Mouse (Mus musculus) monocyte, adult 2 months (primary cell): ENCODE results near the gene Aoc1.

Source experiments
- DNase-seq, 2 experiments: peaks; one replicate each; pipeline ENCODE4 v3.0.0; 2022; ENCODE audit warnings: low spot score in 2 of 2, low read depth in 1 of 2

Aoc1 gene

DNA sequence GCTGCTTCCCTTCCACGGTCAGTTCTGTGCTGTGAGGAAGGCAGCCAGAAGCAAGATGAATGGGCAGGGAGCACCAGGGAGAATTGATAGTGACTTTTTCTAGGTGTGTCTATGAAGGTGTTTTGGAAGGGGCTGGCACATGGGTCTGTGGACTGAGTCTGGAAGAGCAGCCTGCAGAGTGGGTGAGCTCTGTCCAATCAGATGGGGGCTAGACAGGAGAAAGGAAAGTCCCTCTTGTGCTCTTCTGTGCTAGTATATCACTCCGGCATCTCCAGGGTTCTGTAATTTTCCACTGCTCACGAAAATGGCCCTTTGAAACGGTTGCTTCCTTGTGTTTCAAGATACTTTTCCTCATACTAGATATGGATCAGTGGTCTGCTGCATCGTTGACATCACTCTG is at the start of gene Aoc1:
TSS of gene Aoc1 (plus strand) at position 301 of the 400 bp plus-strand sequence.
- DNase-seq = no peak

DNA sequence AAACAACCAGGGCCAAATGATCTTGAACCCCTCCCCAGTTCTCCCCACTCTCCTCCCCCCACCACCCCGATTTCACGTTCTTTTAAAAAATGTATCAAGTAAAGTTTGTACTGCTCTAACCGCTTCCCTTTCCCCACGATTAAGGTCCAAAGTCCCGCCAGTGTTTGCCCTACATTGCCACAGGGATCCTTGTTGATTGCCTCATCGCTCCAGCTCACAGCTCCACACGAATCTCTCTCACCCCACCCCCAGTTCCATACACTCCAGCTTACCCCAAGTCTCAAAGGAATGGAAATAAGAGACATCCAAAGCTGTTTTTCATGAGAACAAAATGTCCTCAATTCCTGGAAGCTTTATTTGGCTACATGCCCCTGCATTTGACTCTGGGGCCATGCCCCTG is 47.7 kb upstream of the Aoc1 start:
- no peak for DNase-seq

DNA sequence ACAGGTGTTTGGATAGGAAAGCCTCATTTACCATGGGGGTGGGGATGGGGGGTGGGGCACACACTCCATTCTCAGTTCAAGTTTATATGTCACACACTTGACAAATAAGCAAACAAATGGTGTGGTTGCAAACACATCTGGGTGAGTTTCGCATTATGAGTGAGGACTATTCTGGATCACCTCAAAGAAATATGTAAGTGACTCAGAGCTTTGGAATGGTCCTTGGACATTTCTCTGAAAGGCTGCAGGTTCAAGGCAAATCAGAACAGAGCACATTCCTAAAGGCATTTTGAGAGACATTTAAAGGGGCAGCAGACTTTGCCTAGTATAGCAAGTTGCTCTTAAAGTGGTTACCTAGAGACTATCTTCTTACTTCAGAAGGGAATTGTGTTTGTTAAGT is 43.7 kb upstream of the Aoc1 start:
- DNase-seq = no peak

DNA sequence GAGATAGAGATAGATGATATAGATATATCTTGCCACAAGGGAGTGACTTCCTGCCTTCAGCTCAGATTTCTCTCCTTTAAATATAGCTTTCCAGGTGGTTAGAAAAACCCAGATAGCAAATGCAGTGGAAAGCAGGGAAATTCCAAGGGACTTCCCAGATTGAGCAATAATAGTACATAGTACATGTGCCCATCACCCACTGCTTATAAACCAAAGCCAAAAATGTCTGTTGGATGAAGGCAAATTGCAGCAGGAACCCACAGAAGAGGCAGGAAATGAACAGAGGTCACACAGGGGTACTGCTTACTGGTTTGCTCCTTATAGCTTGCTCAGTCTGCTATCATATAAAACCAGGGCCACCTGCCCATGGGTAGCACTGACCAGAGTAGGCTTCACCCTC is 43.0 kb upstream of the Aoc1 start:
- no peak for DNase-seq

DNA sequence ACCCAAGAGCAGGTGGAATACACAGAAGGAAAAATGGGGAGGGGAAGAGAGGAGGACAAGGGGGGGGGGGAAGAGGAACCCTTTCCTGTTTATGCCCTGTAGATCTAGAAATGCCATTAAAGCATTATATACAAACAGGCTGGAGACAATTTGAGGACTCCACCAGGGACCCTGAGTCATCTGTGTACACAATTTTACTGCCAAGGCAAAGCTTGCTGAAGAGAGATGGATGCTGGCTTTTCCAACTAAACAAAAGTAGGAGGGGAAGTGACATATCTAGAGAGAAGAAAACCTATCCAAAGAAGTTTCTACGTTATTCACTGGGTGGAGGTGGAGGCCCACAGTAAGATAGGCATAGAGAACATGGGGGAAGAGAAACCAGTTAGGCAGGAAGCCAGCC is 42.5 kb upstream of the Aoc1 start:
- DNase-seq = no peak

DNA sequence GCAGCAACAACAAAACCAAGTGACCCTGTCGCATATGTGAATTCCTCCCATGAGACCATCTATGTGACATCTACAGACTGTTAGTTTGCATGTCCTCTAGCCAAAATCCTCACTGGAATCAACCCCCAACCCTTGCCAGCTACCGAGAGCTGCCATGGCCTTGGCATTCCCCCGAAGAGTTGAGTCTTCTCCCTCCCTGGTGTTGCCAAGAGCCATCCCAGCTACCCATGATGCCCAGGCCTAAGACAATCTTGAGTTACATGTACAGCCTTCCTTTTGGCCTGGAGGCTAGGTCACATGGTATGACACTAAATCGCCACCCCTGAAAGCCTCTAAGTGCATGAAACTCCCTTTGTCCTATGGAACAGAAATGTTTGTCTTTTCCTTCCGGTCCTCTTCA is 41.6 kb upstream of the Aoc1 start:
- no peak for DNase-seq

DNA sequence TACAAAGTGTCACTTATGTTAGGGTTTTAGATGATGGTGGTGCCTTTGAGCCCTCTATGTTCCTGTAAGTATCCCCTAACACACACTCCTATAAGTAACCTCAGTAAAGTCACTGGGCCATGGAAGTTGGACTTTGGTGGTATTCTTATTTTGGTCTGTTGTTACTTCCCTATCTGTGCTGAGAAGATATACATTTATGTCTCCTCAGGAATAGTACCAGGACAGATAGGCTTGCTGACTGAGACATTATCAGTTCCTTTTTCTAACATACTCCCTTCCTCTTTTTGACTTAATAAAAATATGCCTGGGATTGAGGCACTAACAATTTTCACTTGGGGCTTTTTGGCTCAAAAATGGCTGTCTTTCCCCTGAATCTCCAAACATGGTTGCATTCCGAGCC is 40.3 kb upstream of the Aoc1 start:
- no peak for DNase-seq

DNA sequence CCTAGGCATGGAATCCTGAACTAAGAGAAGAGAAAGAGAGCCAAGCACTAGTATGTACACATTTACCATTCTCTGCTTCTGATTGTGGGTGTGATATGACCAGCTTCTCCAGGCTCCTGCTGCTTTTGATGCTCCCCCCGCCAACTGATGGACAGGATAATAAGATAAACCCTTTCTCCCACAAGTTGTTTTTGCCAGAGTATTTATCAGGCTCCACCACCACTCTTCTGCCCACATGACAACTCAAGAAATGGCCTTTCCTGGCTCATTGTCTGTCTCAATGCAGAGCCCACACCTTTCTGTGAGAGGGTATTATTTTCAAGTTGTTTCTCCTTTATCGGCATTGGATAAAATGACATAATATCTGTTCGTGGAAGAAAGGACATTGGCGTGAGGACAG is 39.2 kb upstream of the Aoc1 start:
- no peak for DNase-seq

DNA sequence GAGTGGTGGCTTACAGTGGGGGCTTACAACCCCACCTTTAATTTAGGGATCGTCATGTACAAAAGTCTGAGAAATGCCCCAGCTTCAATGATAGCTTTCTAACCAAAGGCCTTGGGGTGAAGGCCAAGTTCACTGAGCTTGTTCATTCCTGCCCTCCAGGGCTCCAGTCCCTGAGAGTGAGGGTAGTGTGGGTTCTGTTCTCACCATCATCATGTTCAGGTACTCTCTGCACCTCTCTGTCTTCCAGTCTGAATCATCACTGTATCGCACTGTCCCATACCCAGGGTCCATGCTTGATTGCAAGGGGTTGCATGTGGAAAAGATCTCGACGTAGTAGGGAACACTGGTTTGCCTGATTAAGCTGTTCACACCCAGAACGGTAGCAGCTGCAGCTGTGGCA is 37.5 kb upstream of the Aoc1 start:
- no peak for DNase-seq

DNA sequence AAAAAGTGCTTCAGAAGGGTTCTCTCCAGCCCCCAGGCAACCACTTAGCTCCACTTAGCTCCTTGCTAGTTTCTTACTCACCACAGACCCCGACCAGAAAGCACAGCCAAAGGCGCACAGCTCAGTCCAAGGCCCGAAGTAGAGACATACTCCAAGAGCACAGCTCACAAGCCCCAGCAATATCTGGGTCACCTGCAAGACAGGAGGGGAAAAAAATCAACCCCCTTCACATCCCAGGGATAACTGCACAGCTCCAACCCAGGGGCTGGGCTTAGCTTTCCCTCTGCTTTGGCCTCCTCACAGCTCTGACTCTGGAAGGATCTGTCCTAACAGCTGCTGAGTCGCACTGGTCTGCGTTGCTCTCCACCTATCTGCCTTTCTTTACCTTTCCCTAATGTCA is 36.5 kb upstream of the Aoc1 start:
- DNase-seq = no peak

DNA sequence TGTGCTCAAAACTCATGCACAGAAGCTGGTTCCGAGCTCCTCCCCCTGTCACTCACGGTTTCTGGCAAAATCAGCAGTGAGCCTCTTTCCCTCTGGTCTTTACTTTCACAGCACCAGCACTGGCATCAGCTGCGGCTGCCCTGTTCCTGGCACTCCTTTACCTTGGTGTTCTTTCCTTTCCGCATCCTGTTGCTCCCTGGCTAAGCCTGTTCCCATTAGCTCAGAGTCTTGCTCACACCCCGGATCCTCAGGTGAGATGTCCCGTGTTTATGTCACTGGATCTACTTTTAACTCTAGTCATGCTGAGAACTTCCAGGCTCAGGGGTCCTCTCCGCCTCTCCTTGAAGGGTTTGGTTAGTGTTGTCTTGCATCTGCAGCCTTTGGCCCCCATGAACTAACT is 35.2 kb upstream of the Aoc1 start:
- DNase-seq = no peak

DNA sequence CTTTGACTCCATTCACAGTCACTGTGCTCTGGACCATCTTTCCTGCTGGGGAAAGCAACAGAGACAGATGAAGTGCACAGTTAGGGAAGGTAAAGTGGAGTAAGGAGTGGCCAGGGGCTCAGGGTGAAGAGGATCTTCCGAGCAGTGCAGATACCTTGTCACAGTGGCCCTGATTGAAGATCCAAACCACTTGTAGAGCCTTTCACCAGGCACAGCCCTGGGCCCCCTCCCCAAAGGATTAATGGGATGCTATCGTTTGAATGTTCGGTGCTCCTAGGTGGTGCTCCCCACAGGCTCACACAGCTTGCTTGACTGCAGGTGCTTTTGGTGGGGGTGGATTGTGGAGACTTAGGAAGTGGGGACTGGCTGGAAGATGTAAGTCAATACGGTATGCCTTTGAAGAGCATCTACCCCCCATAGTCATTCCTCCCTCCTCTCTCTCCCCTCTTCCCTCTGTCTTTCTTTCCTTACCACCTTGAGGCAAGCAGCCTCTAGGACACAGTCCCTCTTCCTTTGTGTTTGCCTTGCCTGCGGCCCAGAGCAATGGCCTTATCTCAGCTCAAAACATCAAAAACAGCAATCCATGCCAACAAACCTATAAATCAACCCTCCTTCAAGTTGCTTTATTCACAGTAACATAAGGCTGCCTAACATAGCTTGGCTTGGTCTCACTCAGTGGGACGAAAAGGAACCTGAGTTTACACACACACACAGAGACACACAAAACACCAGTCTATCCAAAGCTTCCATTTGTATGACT is 34.2 kb upstream of the Aoc1 start:
- DNase-seq = no peak

DNA sequence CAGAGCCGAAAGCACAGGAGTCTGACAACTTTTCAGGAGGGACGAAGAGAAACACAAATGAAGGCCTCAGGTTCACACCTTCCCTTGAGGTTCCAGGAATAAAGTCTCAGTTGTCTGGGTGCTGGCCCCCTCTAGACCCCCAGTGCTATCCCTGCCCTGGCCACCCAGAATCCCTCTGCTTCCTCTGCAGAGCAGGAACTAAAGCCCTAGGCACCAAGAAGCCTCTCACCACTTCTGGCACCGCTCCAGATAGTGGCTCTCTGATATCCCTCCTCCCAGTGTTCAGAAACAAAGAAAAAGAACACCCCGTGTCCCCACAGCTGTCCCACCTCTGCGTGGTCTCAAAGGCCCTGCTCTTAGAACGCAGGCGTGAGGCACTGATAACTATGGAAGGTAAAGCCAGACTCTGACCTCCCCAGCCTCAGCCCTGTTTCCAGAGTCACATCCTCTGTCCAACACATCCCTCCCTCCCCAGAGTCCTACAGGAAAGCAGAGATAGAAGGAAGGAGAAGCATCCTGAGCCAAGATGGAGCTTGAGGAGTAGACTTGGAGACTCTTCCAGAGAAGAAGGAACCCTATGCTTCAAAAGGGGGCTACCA is 32.2 kb upstream of the Aoc1 start, which contains the start of gene Tmem176a:
TSS of gene Tmem176a (plus strand) at position 549 of the 599 bp plus-strand sequence.
- DNase-seq = no peak

DNA sequence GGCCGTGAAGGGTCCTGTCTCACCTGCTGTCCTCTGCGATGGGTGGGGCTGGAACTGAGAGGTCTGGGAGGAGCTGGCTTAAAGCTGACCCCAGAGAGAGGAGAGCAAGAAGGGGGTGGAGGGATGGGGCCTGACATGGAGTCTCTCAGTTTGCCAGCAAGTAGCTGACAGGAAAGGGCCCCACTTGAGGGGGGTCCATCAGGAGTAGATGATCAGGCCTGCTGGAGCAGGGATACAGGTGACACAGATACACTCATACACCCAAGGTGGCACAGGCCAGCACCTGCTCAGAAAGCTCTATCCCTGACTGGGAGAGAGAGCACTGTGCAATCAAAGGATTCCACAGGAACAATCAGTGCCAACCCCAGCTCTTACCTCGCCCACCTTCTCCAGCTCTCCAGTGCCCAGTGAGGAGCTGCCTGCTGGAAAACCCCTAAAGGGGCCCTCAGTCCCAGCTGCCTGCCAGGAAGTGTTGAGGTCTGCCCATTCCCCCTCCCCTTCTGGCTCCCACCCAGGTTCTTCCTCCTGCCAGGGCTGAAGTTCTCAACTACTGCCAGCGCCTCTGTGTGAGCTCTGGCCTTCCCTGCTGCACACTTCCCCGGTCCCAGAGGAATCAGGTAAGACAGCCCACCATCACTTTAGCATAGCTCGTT is 31.6 kb upstream of the Aoc1 start, which contains the start of gene Tmem176b:
TSS of gene Tmem176b (minus strand) at position 524 of the 653 bp plus-strand sequence.
- DNase-seq = peak in 1 of 2 experiments; percentile 24

DNA sequence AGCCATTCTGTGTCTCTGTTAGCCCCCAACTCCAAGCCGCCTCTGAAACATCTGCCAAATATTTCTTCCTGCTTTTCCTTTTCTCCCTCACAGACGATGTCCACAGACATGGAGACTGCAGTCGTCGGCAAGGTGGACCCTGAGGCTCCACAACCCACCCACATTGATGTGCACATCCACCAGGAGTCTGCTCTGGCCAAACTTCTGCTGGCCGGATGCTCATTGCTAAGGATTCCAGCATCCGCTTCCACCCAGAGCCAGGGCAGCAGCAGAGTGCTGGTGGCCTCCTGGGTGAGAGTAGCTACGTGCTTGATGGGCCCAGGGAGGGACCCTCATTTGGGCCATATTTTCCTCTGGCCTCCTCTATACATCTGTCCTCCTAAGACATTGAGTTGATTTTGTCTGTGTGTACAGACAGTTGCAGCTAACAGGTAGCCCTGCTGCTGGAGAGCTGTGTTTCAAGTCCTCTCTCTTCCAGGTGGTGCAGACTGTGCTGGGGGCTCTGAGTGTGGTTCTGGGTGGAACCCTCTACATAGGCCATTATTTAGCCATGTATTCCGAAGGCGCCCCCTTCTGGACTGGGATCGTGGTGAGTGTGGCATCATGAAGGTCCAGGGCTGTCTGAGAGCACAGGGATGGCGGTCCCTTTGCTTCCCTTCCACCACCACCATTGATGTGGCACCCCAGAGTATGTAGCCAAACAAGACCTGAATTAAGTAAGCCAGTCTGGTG is 30.4 kb upstream of the Aoc1 start:
- DNase-seq = no peak

DNA sequence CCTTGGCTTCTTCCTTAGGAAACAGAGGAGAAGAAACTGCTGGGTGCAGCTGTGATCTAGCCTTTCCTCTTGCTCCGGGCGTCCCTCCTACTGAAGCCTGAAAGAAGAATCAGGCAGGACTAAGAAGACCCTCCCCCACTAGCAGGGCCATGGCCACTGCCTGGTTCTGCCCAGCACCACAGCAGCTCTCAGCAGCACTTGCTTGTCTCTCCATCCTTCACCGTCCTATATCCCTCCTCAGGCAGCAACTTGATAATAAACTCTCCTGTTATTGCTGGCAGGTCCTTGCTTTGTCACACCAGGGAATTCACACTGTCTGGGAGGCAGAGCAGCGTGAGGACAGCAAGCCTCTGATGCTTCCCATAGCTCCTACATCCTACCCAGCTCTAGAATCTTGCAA is 27.6 kb upstream of the Aoc1 start:
- DNase-seq = no peak

DNA sequence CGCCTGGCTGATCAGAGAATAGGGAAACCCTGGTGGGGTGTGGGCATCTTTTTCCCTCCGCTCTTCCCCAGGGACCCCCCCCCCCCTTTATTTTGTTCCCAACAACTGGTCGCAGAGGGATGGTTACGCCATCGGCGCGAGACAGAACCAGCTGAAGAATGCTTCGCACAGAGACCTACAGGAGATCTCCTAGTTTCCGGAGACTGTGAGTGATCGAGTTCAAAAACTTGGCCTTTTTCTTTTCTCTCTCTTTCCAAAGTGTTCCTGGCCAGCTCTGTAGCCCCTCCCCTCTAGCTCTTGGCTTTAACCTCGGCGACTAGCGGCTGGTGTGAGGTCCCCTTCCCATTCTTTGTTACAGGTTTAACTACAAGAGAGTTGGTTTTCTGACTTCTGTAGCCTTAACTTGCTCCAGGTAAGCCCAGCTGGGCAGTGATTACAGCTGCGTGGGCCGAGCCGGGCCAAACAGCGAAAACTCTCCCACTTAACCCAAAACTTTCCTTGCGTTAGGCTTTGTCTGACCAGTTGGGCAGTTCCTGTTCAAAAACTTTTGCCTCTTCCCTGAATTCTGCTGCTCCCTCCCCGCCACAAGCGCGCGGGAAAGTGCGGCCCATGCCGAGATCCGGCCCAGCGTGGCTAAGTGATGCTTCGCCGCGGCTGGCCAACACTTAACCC is 20.7 kb upstream of the Aoc1 start:
- no peak for DNase-seq

DNA sequence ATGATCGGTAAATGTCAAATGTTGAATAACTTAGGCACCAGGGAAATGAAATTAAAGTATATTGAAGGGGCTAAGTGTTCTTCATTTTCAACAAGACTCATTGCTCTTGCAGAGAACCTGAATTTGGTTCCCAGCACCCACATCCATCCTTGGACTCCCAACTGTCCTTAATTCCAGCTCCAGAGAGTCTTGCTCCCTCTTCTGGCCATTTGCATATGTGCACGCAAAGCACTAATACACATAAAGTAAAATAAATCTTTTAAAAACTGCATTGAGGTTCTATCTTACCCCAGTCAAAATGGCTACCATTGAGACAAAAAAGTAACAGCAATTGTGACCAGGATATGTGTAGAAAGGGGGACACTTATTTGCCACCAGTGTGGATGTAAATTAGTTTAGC is 18.5 kb upstream of the Aoc1 start:
- no peak for DNase-seq

DNA sequence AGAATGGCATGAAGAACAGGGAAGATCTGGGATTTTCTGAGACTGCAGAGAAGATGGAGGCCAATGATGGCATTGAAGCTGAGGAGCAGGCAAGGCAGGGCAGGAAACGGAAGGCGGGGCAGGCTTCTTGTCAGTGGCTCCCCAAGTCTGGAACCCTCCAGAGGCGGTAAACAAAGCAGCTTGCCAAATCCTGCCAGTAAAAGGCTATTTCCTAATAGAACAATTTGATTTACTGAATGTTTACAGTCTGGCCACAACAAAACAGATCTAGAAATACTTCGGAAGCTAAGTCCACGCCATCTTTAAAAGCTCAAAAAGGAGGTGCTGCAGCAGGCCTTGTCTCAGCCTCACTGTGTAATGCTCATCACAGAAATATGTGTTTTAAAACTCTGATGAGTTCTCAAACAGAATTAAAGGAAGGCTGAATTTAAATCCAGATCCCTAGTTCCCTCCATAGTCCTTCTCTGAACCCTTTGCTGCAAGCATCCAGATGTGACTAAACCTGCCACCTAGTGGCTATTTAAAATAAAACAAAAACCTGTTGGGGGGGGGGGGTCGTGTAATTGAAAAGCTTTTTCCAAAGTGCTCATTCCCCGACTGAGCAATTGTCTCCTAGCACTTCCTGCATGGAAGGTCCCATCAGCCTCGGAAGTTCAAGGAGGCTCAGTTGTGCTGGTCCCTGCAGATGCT is 14.9 kb upstream of the Aoc1 start:
- no peak for DNase-seq

DNA sequence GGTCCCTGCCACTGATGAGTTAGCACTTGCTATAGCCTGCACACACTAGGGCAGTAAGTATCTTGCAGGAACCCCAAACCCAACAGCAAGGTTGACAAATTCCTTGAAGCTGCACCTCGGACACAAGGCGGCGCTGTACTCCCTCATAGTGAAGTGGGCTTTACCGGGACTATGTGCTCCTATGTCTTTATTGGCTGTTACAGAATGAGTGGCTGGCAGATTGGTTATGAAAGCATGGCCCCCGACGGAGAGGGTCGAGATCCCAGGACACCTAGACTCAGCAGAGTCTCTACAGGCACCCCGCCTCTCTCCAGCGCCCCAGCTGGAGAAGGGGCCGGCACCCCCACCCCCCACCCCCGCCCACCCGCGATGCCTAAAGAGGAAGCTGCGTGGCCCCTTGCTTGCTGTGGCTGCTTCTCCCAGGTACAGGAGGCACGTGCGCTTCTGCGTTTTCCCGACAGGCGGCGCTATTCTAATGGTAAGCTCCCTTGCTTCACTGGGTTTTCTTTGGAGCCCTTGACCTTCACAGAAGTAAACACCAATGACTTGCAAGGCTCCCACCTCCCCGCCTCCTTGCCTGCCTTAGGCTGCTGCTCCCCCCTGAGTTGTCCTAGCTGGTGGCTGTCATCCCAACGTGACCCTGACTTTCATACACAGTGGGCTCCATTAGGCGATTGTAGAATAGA is 12.4 kb upstream of the Aoc1 start:
- DNase-seq = peak in 1 of 2 experiments; percentile 19
